Mouse (Mus musculus): ENCODE measurements around the gene Sorcs2.
A peak's percentile ranks its signal among the peaks of the same experiment; 100 is the strongest.

Sorcs2 gene

DNA sequence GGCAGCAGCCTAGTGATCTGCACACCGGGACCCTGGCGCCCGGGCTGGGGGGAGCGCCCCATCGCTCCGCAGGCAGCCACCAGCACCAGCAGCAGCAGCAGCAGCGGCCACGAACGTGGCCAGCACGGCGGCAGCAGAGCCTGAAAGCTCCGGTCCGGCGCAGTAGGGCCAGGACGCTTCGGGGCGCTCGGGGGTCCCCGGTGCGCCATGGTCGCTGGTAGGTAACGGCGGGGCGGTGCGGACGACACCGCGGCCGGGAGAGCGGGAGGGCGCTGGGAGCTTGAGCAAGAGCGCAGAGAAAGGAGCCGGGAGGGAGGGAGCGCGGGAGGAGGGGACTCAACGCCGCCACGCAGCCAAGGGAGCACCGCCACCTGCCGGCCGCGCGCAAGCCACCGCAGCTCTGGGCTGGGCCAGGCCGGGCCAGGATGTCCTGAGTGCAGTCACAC, at the start of gene Sorcs2:
Gene Sorcs2 (minus strand): TSS at position 303 of the 446 bp plus-strand sequence.
- peak; percentile 81 for DNase-seq (ENCODE audit: low spot score)

DNA sequence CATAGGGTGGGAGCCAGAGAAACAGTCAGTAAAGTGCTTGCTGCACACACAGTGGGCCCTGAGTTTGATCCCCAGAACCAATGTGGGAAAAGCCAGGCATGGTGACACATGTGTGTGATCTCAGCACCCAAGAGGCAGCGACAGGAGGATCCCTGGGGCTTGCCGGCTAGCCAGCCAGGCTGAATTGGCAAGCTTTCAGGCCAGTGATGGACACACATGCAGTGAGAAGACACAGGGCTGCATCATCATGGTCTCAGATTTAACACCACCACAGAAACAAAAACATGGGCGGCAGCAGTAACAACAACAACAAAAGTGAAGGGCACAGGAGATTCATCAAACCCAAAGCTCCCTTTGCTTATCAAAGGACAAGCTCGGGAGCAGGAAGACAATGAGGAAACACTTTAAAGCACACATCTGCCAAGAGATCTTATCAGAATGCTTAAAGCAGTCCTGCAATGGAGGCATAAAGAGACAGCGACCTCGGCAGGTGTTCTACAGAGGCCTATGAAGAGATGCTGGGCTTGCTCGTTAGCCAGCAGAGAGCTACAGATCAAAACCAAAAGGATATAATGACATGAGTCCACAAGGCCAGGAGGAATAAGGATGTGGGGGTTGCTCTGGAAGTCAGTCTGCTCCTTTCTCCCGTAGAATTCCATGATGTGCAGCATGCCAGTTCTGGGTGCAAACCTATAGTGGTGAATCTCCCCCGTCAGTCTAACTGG, 48.4 kb upstream of the Sorcs2 start:
- DNase-seq (ENCODE audit: low spot score): no peak

DNA sequence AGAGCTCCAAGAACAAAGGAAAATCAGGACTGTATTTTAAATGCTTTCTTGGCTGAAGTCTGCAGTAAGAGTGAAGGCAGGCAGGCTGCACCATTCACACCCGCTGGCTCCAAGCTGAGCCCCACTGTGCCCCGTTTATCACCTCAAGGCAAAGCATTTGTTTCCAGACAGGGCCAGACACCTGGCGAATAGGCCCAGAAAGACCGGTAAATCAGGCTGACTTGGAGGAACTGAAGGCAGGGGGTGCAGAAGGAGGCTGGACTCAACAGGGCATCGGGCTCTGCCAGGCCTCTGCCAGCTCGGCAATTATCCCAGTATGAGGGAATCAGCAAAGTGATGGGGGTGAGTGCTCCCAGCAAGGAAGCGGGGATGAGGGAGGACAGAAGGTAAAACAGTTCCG, 47.1 kb upstream of the Sorcs2 start:
- no peak for DNase-seq (ENCODE audit: low spot score)

DNA sequence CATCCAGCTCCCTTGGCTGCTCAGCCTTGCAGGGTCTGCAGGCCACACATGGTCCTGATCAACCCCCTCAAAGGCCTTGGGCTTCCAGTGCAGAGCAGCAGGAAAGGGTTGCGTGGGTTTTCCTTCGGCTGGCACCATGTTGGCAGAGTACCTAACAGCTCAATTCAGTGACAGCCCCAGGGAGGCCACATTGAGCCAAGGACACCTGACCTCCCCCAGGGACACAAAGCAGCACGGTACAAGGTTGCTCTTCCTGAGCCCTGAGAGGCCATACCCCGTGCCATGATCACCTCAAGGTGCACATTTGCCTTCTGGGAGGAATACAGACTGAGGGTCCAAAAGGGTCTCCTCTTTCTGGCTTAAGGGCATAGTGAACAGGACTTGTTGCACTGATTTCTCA, 46.7 kb upstream of the Sorcs2 start:
- no peak for DNase-seq (ENCODE audit: low spot score)

DNA sequence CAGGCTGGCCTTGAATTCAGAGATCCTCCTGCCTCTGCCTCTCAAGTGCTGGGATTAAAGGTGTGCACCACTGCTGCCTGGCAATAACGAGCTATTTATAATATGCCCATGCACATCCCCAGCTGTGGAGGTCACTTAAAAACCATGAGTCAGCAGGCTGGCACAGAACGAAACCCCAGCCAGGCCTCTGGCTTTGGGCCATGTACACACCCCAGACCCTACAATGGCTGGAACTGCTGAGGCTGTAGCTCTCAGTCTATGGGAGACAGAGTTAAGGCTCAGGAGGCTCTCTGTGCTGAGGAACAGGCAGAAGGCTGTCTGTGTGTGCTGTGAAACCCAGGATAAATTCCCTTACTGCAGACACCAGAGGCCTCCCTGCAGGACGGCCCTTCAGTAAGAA, 42.8 kb upstream of the Sorcs2 start:
- DNase-seq (ENCODE audit: low spot score): no peak

DNA sequence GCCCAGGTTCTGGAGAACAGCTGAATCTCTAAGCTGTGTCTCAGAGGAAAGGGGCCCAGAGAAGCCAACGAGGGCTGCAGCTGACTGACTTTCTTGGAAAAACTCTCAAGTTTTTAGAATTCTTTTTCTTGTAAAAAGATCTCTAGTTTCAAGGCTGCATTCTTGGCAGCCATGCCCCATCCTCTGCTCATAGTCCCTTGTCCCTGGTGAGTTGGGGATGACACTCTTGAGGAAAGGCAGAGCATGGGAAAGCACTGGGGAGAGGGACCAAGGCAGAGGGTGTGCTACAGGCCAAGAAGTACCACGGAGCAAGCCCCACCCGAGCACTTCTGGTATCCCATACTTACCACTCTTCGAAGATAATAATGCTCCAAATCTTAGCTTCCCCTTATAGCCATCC, 38.9 kb upstream of the Sorcs2 start:
- DNase-seq (ENCODE audit: low spot score): no peak

DNA sequence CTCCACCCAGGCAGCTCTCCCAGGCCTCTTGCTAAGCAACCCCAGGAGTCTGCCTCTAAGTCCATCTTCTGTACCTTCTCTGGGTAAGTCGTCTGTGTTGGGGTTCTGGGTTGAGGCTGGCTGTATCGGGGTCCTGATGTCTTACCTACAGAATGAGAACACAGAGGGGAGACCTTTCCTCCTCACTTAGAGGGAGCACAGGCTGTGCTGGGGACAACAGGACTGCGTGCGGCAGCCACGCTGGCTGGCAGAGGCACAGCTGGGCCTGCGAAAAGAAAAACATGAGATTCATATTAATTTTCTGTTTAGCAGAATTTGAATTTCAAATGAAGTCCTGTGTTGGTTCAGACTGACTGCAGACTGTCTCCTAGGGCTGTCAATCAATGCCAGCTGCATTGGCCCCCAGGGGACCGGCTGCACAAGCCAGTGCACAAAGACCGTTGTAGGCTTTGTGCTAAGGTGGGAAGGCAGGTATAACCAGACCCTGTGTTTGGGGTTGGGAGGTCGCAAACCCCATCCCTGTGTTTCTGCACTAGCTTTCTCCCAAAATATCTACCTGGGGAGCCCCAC, 36.5 kb upstream of the Sorcs2 start:
- DNase-seq (ENCODE audit: low spot score): no peak

DNA sequence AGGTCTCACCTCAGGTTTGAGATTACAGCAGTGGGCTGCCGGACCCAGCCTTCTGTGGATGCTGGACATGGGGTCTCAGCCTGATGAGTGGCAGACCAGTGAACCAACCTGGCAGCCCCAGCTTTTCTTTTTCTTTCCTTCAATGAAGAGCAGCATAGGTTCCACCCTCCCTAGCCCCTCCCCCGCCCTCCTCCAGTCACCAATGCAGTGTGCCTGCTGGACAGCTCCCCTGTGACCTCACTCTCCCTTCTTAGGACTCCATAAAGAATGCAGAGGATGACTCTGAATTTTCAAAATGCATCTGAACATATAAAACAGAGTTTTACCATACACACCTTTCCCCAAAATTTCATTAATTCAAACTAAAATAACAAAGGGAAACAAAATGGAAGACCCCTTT, 33.8 kb upstream of the Sorcs2 start:
- no peak for DNase-seq (ENCODE audit: low spot score)

DNA sequence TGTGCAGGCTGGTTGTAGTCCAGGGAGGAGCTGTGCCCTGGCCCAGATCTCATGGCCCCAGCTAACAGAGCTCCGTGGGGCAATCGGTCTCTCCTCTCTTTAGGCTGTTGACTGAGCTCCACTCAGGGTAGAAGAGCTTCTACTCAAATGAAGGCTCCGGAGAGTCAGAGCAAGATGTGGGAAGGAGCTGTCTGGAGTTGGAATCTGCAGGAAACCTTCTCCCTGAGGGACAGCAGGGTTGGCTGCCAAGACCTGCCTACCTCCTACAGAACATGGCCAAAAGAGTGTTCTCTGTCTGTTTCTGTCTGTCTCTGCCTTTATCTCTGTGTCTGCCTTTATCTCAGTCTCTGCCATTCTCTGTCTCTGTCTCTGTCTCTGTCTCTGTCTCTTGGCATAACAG, 31.6 kb upstream of the Sorcs2 start:
- no peak for DNase-seq (ENCODE audit: low spot score)

DNA sequence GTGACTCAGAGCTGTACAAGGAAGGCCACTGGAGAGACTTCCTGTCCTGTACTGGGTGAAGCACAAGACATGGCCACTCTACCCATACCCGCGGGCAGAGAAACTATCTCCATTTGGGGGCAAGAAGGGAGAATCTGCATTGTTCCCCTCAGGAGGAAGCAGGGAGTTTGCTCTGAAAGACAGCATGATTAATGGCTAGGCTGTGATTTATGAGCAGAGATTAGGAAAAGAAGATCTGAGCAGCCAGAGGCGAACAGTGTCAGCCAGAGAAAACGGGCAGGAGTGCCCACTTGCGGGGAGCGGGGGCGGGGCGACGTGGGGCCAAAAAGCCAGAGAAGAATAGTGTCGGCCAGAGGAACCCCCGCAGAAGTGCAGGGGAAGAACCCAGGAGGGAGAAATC, 29.9 kb upstream of the Sorcs2 start:
- peak; percentile 4 for DNase-seq (ENCODE audit: low spot score)

DNA sequence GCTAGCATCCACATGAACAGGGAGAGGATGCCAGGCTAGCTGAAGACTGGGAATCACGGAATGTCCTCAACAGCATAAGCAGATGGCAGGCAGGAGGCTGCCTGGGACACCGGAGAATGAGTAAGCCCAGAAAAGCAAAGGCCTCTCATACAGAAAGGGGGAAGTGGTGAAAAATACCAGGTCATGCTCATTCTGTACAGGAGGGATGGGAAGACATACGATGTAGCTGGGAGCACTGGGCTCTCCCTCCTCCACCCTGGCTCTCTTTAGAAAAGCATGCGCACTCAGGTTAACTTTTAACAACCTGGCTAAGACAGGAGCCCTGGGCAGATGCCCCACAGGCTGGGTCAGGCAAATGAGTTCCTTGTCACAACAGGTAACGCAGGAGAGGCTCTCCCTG, 28.5 kb upstream of the Sorcs2 start:
- DNase-seq (ENCODE audit: low spot score): no peak

DNA sequence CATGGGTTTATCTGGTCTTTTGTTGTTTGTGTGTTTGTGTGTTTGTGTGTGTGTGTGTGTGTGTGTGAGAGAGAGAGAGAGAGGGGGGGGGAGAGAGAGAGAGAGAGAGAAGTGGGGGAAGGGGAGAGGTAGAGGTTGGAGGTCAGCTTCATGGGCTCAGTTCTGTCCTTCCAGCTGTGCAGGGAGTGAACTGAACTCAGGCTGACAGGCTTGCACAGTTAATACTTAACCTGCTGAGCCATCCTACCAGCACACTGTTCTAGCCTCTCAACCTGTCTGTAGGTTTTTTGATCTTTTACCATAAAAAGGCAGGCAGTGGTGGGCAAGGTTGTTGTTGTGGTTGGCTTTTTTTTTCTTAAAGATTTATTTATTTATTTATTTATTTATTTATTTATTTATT, 26.7 kb upstream of the Sorcs2 start:
- DNase-seq (ENCODE audit: low spot score): no peak

DNA sequence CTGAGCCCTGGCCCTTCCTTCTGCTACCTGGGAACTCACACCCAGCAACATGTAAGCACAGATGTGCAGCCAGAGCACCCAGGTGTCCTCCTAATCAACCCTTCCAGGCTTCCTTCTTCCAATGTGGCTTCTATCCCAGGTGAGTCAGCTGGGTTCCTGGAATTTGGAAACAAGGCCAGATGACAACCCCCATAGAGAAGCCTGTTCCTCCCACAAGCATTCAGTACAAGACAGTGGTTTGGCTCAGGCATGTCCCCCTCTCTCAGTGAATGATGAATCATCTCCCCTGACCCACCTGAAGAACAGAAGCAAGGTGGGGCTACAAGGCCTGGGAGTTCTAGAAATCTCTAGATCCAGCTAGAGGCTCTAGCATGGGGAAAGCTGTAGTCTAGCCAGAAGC, 24.8 kb upstream of the Sorcs2 start:
- no peak for DNase-seq (ENCODE audit: low spot score)

DNA sequence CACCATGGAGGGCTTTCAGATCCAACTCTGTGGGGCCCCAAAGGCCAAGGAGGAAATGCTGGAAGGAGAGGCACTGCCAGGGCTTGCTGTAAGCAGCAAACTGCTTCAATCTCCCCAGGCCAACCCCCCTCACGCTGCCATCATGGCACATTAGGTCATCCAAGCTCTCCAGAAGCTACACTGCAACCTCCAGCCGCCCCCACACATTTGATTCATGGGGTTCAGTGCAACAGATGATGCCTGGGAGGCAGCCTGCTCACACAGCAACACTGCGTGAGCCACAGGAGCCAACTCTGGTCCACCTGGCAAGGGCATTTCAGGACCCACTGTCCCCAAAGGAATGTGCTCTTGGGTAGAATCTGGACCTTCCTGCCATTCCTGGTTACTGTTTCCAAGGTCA, 21.9 kb upstream of the Sorcs2 start:
- DNase-seq (ENCODE audit: low spot score): no peak

DNA sequence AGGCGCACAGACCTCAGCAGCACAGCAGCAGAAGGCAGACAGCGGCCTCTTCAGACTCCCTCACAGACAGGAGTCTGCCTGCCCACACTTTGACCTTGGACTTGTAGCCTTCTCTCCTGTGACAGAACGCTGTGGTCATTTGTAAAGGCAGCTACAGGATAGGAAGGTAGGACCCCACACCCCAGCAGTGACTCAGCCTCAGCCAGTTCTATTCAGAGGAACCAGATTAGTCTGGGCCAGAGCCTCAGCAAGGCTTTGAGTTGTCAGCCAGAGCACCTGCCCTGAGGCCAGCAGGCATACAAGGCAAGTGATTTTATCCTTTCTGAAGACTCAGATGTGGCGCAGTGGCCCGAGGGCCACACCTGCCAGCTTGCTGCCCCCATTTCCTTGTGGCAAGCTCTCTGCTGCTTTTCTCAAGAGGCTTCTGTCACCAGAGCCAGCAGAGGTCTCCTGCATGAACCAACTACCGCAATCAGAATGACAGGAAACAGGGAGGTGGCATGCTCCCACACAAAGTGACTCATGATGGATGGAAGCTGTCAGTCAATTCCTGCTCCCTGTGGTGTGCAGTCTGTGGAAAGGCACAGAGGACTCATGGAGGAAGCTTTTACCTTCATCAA, 16.9 kb upstream of the Sorcs2 start:
- DNase-seq (ENCODE audit: low spot score): no peak

DNA sequence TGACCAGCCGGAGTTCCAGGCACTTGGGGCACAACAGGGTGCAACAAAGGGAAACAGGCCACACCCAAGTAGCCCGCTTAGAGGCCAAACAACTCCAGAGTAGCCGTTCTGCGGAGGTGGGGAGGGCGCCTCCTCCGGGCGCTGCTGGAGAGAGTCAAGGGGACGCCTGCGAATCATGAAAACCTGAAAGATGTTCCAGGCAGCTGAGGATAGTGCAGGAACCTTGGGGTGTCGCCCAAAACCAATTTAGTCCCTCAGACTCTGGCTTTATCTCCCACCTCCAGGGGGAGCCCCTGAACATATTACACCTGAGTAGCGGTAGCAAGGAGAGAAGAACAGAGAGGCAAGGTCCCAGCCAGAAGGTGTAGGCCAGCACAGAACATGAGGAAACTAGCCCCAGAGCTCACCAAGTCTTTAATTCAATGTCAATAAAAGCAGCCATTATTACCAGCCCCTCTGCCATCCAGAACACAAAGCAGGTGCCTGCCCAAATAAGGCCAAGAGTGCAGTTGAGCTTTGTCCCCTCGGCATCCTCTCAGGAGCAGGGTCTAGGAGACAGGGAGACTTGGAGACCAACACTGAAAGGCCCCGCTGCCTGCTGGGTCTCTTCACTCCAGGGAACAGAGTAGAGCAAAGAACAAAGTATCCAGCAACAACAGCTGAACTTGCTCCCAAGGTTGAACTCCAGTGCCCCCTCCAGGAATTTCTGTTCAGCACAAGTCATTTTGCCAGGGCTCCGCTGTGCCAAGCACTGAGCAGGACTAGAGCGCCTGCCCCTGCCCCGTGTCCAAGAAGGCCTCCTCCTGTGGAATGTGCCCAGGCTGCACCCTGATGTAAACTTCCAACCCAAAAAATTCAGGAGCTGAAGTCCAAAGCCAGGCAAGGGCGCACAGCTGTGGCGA, 775 bp upstream of the Sorcs2 start:
- DNase-seq (ENCODE audit: low spot score): peak; percentile 35

DNA sequence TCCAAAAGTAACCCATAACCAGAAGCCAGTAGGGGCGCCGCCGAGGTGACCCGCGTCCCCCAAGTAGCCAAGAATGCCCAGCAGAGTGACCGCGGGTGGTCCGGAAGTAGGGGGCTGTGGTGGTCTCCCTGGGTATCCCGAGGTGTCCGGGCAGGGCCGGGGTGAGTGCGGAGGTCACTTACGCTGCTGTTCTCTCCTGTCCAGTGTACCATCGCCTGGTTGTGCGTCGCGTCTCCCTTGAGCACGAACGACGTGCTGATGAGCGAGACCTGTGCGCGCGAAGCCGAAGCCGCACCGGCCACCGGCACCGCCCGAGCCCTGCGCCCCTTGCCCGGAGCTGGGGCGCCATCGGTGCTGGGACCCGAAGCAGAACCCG, 567 bp downstream of the Sorcs2 start:
- DNase-seq (ENCODE audit: low spot score): no peak

DNA sequence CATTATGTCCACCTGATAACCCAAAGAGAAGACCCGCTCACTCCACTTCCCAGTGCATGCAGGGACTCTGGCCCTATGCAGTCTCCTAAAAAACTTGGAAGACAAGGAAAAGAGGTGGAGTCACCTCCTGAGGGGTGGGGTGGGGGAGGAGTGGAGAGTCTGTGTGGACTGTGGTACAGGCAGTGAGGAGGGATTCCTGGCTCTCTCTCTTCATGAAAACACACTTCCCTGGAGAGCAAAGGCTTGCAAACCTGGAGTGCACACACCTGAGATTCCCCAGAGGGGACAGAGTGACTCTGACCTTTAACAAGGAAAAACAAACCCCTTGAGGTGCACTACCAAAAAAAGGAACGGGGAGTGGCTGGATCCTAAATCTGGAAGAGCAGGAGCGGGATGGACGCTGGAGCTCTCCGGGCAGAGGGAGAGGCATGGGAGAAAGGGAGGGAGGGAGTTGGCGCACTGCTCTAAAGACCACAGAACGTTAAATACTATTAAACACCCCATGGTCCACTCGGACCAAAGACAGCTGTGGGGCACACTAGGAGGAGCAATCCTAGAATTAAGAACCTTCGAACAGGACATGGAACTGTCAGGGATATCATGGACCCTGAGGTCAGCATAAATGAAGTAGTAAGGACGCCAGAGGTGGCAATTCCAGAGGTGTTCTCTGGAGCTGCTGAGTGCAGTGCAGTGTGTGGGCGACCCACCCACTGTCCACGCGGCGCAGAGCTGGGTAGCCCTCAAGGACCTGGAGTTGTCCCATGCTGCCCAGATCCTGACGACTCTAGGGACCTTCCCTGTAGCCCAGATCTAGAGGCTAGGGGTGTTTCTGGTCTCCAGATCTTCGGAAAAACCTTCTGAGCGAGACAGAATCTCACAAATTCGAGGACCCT, 1.2 kb downstream of the Sorcs2 start:
- no peak for DNase-seq (ENCODE audit: low spot score)

DNA sequence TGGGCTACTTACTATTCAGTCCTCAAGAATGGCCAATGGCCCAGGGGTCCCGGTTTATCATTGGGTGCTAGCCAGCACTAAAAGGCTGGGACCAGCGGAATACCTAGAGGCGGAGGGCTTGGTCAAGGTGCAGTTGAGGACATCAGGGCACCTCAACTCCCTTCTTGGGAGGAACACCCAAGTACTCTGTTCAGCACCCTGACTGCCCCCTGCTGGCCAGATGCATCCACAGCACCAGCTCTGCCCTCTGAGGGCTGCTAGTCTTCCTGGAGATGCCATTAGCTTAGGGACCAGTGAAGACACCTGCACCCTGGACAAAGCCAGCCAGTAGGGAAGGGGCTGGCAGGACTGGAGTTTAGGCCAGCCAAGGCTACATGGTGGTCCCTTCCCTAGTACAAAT, 1.9 kb downstream of the Sorcs2 start:
- peak; percentile 60 for DNase-seq (ENCODE audit: low spot score)

DNA sequence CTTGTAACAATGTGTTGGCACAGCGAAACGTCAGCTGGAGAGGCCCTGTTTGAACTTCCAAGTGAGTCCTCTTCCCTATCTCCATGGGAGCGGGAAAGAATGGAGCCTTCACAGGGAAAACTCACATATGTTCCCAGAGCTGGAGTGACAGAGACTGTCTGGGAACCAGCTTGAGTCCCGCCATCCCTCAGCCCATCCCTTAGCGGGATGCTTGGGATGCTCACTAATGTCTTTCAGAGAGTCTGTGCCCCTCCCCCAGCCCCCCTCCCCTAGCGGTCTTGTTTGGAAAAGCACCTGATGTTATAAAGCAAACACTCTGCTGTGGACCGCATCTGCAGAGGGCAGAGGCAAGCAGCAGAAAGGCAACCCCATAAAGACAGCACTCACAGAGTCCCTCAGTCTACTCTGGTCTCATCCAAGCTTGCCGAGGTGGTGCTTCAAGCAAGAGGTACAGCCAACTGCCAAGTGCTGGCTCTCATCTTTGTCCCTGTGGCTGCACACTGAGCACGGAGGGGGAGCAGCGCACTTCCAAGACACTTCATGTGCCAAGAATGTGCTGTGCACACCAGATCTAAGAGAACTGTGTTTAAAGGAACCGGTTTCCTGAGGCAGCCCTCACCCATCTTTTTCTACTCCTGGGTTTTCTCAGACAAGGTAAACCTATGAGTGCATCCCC, 3.0 kb downstream of the Sorcs2 start:
- DNase-seq (ENCODE audit: low spot score): no peak

DNA sequence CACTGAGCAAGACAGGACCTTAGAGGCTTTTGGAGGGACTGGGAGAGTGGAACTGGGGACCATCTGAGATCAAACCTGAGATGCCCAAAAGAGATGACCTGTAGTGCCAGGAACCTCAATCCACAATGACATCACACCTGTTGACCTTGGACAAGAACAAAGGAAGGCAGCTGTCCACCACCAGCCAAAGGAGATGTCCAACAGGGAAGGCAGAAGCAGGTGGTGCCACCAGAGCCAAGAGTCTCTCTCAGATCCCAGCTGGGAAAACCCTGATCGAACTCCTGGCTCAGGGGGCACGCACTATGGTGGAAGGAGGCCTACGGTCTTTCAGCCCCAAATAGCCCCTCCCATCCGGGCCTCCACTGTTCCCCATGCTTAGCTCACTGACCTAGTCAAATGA, 6.2 kb downstream of the Sorcs2 start:
- DNase-seq (ENCODE audit: low spot score): no peak
